Mouse (Mus musculus): ENCODE results near the gene Msl3.
A peak's percentile ranks its signal among the peaks of the same experiment; 100 is the strongest.
"Not testable (repeated sequence)": the region's sequence is repeated elsewhere in the genome, so short reads cannot be mapped to it uniquely, and the experiment has no call there.

Gene Msl3

DNA sequence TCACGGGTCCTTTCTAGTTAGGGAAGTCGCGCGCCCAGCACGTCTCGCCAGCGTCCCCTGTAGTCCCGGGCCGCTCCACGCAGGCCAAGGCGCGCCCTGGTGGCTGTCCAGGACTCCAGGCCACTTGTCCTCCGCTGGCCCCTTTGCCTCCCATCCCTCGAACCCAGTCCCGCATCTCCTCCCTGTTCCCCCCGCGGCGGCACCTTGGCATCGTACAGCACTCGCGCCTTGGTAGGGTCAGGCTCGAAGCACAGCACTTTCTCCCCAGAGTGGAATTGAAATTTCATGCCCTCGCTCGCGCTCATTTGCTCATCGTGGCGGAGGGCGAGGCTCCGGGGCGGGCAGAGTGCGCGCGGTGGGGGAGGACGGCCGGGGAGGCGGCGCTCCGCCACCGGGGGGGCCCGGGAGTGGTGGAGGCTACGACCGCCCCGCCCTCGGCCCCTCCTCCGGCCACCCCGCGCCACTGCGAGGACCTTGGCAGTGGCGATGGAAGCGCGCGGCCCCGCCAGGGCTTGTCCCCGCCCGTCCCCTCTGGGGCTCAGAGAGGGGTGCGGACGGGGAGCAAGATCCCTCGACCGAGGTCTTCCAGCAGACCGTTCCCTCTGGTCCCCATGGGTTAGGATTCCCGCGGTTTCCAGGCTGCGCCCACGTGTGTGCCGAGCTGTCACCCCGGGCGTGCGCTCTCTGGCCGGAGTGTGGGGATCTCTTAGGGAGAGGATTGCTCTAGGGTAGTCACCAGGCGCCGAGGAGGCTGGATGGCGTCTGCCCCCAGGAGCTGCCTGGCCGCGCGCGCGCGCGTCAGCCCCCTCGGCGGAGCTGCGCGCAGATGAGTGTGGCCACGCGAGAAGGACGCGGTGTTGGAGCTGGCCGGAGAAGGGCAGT lies at the start of gene Msl3:
Gene Msl3, minus strand, starts transcription at position 374 of the 882 bp plus-strand sequence.
- peak; percentile 60 to 72 for DNase-seq (ENCODE audit: low spot score in 2 of 2)

DNA sequence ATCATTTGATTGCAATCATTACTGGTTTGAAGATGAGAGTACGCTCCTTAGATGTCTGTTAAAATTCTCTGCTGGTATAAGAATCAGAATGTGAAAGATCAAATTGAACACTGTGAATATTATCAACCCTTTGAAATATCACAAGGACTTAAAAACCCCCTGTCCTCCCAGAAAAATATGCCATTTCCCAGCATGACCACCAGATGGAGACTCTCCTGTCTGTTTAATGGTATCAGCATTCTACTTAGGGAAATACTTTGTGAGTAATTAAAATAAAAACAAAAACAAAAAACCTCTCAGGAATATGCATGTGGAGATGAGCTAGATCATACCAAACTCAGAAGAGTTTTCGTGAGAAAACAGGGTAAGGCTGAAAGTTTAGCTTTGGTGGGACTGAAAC lies 44.3 kb upstream of the Msl3 start:
- no peak for DNase-seq (ENCODE audit: low spot score in 2 of 2)

DNA sequence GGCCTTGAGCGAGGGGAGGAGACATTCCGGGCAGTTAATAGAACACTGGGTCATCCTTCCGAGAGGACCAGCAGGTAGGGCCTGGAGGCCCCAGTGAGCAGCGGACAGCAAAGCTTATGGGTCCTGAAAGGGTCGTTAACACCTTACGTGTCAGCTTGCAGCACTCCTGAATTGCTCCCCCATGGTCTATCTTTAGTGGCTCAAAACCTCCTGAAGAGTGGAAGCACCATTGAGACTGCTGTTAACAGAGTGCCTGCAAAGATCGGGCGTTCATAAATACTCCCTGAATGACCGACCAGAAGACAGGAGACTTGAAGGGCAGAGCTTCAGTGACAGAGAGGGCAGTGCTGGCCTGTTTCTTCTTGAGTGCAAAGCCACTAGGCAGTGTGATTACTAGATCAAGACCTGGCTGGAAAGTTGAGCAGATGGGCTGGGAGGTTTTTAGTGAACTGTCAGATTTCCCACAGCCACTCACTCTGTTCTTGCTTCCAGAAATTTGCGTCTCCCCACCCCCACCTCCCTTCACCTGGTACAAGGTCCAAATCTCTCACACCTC lies 787 bp upstream of the Msl3 start:
- DNase-seq (ENCODE audit: low spot score in 2 of 2): no peak

DNA sequence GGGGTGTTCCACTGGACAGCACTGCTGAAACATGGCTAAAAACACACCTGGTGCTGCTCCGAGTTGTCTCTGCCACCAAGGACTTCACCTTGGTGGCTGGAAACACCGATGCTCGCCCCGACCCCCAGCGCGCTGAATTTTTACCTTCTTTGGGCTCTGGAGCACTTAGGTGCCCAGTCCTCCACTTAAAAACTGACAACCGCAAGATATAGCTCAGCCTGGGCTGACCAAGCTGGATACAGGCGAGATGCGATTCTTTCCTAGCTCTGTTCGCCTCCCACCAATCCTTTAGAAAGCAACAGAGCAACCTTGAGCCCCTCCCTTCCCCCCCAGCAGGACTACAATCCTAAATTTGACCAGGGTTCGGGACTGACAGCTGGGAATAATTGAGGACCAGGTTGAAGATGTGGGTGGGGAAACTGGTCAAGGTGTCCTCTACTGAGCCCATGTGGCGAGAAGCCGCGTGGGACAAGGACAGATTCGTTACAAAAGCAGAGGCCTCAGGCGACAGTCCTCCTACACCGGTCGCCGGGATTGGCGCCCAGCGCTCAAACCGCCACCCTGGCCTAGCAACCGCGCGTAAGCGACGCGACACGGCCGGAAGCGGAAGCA lies 679 bp downstream of the Msl3 start:
- no peak for DNase-seq (ENCODE audit: low spot score in 2 of 2)

DNA sequence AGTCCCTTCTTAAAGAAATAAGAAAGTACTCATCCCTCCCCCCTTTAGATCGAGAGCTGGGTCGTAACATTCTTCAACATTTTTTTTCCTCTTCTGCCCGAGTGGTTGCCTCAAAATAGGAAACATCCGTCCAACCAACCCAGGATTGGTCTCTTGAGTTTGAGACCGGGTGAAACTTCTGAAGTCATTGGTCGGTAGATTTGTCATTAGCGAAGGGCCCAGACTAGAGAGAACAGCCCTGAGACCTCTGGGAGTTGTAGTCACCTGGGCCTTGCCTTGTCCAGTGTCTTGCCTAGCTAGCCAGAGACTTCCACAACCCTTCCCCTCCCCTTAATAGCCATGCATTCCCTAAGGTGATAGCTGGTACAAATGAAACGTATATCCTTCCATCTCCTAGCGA lies 1.3 kb downstream of the Msl3 start:
- peak; percentile 7 to 24 for DNase-seq (ENCODE audit: low spot score in 2 of 2)

DNA sequence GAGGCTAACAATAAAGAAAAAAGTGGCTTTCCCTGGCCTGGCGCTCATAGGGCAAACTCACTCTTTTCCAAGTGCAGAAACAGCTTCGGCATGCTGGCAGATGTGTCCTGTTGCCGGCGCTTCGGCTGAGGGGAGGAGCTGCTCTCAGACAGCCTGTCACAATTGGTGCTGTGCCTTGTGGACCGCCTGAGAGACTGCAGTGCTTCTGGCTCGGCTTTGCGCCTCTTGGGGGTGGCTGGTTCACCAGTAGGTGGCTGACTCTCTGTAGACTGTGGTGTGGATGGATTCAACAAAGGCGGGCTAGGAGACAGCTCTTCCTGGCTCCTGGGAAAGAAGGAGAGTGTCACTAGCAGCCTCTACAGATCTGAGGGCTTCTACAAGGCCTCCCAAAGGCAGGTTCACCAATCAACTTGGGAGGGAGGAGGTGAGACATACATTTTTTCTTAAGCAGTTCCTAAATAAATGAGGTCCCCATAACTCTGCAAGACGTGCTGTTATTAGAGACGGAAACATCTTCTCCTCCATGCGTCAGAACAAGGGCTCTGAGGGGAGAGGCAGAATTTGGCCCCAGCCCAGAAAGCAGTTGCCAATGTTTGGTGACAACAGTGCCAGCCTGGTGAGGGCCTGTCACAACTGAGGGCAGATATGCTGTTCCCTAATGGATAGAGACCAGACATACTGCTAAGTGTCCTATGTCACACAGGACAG lies 9.6 kb downstream of the Msl3 start:
- no peak for DNase-seq (ENCODE audit: low spot score in 2 of 2)

DNA sequence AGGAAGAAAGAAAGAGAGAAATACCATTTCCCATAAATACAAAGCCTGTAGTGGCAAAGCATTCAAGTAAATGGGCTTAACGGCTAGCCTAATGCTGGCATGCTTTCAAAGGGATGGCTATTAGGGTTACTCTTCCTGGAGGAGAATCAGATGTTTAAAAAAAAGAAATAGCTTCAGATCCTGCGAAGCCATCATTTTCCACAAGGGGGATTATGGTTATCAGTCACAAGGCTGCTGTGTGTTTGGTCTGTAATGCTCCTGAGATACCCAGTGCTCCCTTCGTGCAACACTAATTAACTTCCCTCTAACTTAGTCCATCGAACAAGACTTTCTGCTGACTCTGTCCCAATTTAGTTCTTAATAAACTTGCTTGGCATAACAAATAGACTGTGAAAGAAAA lies 13.5 kb downstream of the Msl3 start:
- DNase-seq (ENCODE audit: low spot score in 2 of 2): no peak

DNA sequence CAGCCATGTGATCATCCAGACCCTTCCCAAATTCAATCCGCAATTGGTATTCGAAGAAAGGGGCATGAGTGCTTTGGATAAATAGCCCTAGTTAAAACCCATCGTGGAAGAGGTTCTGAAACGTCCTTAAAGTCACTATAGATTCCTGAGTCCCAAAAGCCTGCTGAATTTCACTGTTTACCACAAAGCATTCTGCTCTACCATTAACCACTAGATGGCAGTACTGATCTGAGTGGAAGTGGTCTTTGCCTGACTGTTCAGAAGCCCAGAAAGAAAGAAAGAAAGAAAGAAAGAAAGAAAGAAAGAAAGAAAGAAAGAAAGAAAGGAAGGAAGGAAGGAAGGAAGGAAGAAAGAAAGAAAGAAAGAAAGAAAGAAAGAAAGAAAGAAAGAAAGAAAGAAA lies 13.9 kb downstream of the Msl3 start:
- not testable (repeated sequence) for DNase-seq (ENCODE audit: low spot score in 2 of 2)

DNA sequence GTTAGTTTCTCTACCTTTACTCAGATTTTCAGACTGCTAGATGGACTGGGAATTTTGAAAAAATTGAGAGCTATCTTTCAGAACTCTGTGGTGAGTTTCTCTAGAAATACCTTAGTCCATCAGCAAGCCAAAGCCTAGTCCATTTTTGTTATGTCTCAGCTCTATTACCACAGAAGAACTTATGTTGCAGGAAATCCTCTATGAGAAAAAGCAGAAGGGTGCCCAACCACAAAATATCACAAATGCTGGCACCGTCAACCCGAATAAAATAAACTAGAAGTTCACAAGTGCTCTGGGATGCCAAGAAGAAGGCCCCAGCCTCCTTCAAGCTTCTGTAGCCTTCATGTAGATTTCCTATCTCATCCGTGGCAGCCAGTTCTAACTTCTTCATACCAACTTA lies 14.4 kb downstream of the Msl3 start:
- no peak for DNase-seq (ENCODE audit: low spot score in 2 of 2)

DNA sequence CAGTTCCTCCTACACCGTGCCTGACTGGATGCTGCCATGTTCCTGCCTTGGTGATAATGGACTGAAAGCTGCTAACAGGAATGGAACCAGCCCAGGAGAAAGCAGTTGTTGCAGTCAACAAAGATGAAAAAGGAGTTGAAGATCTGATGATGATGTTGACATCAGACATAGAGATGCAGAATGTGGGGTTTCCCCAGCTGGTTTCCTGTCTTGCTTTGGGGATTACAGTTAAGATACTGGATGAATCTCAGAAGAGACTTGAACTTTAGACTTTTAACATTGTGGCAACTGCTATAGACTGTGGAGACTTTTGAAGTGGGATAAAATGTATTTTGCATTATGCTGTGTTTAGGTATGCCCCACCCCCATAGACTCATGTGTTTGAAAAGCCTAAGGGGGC lies 15.9 kb downstream of the Msl3 start:
- no peak for DNase-seq (ENCODE audit: low spot score in 2 of 2)

DNA sequence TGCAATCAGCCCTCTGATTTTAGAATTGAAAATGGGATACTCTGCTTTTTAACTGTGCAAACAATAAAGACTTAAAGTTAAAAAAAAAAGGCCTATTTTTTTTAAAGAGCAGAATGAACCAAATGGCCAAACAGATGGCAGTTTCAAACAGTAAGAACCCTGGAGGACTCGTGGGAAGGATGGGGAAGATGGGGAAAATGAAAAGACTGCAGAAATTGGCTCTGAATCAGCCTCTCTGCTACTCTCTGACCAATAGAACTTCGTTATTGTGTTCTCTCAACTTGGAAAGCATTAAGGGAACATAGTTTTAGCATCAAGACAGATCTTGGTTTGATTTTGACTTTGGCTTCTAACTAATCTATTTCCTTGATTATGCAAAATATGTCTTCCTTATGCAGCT lies 24.4 kb downstream of the Msl3 start:
- DNase-seq (ENCODE audit: low spot score in 2 of 2): no peak

DNA sequence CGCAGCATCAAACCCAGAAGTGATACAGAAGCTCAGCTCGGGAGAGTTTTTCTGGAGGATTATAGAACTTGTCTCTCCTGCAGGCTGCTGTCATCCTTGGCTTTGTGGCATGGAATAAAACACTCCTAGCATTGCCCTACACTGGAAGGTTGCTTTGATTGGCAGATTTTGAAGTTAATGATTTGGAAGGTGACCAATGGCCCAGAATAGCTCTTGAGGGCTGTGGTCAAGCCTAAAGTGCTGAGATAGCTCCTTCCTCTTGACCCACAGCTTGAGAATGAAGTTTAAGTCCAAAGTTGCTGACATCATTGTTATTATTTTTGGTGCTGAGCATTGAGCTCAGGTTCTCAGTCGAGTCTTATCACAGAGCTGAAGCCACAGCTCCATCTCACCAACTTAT lies 26.0 kb downstream of the Msl3 start:
- DNase-seq (ENCODE audit: low spot score in 2 of 2): no peak

DNA sequence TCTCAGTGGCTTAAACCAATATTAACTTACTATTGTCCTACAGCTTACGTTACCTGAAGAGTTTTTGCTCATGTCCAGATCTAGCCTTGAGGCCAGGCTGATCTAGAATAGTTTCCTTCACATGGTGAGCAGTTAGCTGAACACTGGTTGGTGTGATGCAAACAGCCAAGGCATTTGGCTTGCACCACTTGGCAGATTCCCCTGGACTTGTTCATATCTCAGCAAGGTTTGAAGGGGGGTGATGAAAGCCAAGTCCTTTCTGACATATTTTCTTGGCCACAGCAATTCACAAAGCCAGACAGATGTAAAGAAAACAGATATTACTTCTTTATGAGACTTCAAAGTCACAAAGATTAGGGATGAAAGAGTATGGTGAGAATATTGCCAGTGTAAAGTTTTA lies 30.2 kb downstream of the Msl3 start:
- DNase-seq (ENCODE audit: low spot score in 2 of 2): no peak

DNA sequence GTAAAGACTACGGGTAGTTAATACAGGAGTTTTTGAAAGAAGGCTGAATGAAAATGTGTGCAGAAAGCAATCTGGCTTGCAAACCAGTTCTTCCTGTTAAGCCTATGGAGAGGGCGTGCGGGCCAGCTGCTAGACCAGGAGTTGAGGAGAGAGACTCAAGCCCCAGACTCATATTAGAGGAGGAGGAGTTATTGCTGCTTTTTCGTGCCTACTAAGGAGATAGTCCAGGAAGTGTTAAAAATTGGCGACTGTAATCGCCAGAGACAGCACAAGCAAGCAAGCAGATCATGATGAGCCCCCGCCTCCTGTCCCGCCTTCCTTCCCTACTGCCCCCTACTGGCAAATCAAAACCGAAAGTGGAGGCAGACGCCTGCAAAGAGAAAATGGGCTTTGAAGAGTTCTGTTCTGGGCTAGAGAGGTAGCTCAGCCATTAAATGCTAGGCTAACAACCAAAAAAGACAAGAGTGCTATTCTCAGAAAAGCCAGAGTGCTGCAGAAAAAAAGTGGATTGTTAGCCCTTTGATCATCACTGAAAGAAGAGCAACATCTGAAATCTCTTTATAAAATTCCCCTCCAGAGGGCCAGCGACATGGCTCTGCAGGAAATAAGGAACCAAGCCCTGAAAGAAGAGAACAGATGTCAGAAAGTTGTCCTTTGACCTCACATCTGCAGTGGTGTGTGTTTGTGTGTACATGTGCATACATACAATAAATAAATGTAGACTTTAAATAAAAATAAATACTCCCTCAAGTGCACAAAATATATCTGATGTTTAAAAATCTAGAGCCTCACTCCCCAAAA lies 33.9 kb downstream of the Msl3 start:
- peak; percentile 20 to 56 for DNase-seq (ENCODE audit: low spot score in 2 of 2)
